ENCODE assay signal across 9 mouse cellular contexts in the genomic region with DNA sequence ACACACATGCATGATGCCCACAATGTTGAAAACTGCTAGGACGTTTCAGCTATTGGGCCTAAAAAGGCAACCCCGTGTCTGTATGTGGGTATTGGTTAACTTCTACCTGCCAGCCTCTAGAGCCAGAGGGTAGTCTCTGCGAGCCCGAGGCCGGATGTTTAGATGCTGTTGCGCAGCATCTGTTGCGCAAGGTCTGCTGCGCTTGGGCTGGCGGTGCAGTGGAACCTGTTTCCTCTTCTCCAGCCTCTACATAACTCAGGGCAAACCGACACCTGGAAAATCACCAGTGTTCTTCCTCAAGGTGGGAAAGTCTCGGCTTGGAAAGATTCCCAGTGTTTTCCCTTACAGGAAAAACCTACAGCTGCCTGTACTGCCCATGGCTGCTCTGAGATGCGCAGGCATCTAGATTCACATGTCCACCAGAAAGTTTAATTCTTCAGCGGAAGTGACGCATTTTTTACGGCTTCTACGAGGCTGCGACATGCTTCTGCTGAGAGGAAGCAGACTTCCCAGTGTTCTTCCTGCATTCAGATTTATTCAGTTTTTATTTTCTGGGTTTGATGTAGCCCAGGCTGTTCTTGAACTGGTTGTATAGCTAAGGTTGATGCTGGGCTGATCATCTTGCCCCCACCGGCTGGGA. TPM values are rescaled to one million over a fixed set of nuclear protein-coding genes. Genes with fewer than 3 reads are reported as not detected.
DNase-seq lines count a peak whose midpoint lies in the region; ATAC-seq and TF ChIP-seq lines count a peak whose summit lies in the region.
"Had no signal": no experiment of that assay in that cellular context is flagged by ENCODE, and none has a peak within 500 bp of the region (broad histone marks: within the 10 kb centered on the region; RNA-seq: fewer than 3 reads in every experiment).

No protein-coding gene starts in this region.

- no peak for TF ChIP-seq CTCF in lung, adult 2 months (IDR thresholded peaks at IDR 0.05; ENCODE audit: insufficient read depth, low read length)

- no peaks in the 10 kb centered on the region for H3K27me3 ChIP-seq in intestine, embryonic 16.5 days (replicated peaks; ENCODE audit: control insufficient read depth, insufficient read depth, low read length)
- no peaks in the 10 kb centered on the region; the same call in 1 of the 2 replicates for H3K27me3 ChIP-seq in splenic B cell, adult 2 months (ENCODE audit: control insufficient read depth, insufficient read depth, low read length, poor library complexity, severe bottlenecking)
- no peaks in the 10 kb centered on the region for H3K27me3 ChIP-seq in hindbrain, embryonic 13.5 days
- H3K27me3 ChIP-seq: heart, embryonic 13.5 days had no signal

- no peak; the same call in 1 of the 2 replicates for TF ChIP-seq POLR2A in lung, adult 2 months (IDR thresholded peaks at IDR 0.05; ENCODE audit: borderline replicate concordance, extremely low read depth, low read depth, low read length)

- no peak overlapping the region; the same call in 1 of the 2 replicates for H3K4me2 ChIP-seq in intestine, embryonic 16.5 days (ENCODE audit: low read depth, low read length)
- no peak overlapping the region for H3K4me2 ChIP-seq in hindbrain, embryonic 13.5 days
- H3K4me2 ChIP-seq: heart, embryonic 13.5 days had no signal

- peak overlapping the region; percentile 94 for H3K27ac ChIP-seq in intestine, embryonic 16.5 days (ENCODE audit: low read length)
- H3K27ac ChIP-seq in hindbrain, embryonic 13.5 days: no peak overlapping the region

- peak; percentile 41 for DNase-seq in adrenal gland, adult 2 months
- no peak for DNase-seq in adrenal gland, adult 18-20 months (ENCODE audit: low spot score in 2 of 2)
- peak; percentile 72 for DNase-seq in lung, adult 2 months
- peak; percentile 58 for DNase-seq in splenic B cell, adult 2 months (ENCODE audit: low read depth, low spot score)
- no peak for DNase-seq in frontal cortex, postnatal 10 days (ENCODE audit: low spot score in 2 of 2)
- DNase-seq in left cerebral cortex, postnatal 14 days (ENCODE audit: low spot score in 2 of 2): no peak

- H3K36me3 ChIP-seq in intestine, embryonic 16.5 days (ENCODE audit: control insufficient read depth, insufficient read depth, low read length): no peaks in the 10 kb centered on the region
- H3K36me3 ChIP-seq in splenic B cell, adult 2 months (ENCODE audit: control insufficient read depth, insufficient read depth, low read length, poor library complexity, severe bottlenecking): no peaks in the 10 kb centered on the region
- H3K36me3 ChIP-seq in hindbrain, embryonic 13.5 days: peaks cover 4% of the 10 kb centered on the region
- H3K36me3 ChIP-seq: heart, embryonic 13.5 days had no signal

- H3K9ac ChIP-seq in intestine, embryonic 16.5 days (ENCODE audit: low read depth, low read length): no peak overlapping the region
- H3K9ac ChIP-seq in hindbrain, embryonic 13.5 days: no peak overlapping the region
- H3K9ac ChIP-seq: heart, embryonic 13.5 days had no signal

- 64% methylated on average over 18 of the region's 18 CpGs for WGBS in intestine, embryonic 16.5 days
- 62% methylated on average over 18 of the region's 18 CpGs for WGBS in lung, adult 2 months
- WGBS in hindbrain, embryonic 13.5 days: 90% methylated on average over 18 of the region's 18 CpGs

- H3K4me3 ChIP-seq in intestine, embryonic 16.5 days (ENCODE audit: low read length): no peak overlapping the region
- no peak overlapping the region for H3K4me3 ChIP-seq in lung, adult 2 months (replicated peaks; ENCODE audit: extremely low read depth, low read depth, low read length)
- no peak overlapping the region for H3K4me3 ChIP-seq in hindbrain, embryonic 13.5 days
- H3K4me3 ChIP-seq: heart, embryonic 13.5 days had no signal

- H3K4me1 ChIP-seq in intestine, embryonic 16.5 days (ENCODE audit: control insufficient read depth, insufficient read depth, low read length): peaks cover 8% of the 10 kb centered on the region
- peaks cover 4% of the 10 kb centered on the region; the same call in 1 of the 2 replicates for H3K4me1 ChIP-seq in lung, adult 2 months (ENCODE audit: control insufficient read depth, insufficient read depth, low read length)
- no peaks in the 10 kb centered on the region for H3K4me1 ChIP-seq in hindbrain, embryonic 13.5 days (replicated peaks)

- no peaks in the 10 kb centered on the region for H3K9me3 ChIP-seq in intestine, embryonic 16.5 days (ENCODE audit: control insufficient read depth, low read length)
- H3K9me3 ChIP-seq in hindbrain, embryonic 13.5 days: no peaks in the 10 kb centered on the region
- H3K9me3 ChIP-seq: heart, embryonic 13.5 days had no signal

- intact Hi-C loops in left cerebral cortex, postnatal 14 days (cut with DNase I): no loop called here

- ATAC-seq in intestine, embryonic 16.5 days: peak; percentile 73
- ATAC-seq in hindbrain, embryonic 13.5 days (ENCODE audit: low FRiP score): no peak

RNA-seq across cellular contexts. Expression of gene Eef1a1, which starts 44.5 kb away (rescaled TPM):
- 1,000 to 10,000 TPM; 6,873 to 9,883 TPM for total RNA-seq in adrenal gland, adult 2 months (2021)
- 813 and 861 TPM in 2 replicates for polyA plus RNA-seq in adrenal gland, adult 2 months (2012; rRNA removed)
- 1,000 to 10,000 TPM; 6,346 to 6,879 TPM for total RNA-seq in adrenal gland, adult 18-20 months (2021)
- 4,065 and 4,271 TPM in 2 replicates for polyA plus RNA-seq in intestine, embryonic 16.5 days (2015; fragmentation: Nextera tagmentation; extraction: Ambion mirVana)
- 2,131 and 3,172 TPM in 2 replicates for polyA plus RNA-seq in lung, adult 2 months (2012; rRNA removed)
- polyA plus RNA-seq in hindbrain, embryonic 13.5 days (2015; fragmentation: Nextera tagmentation; extraction: Ambion mirVana): 3,538 and 3,562 TPM in 2 replicates
- 1,000 to 10,000 TPM; 2,769 to 2,846 TPM for total RNA-seq in left cerebral cortex, postnatal 14 days (2021)

RNA-seq across cellular contexts. Expression of gene Slc17a5, which starts 54.4 kb away (rescaled TPM):
- total RNA-seq in adrenal gland, adult 2 months (2021): 10 to 100 TPM in 1 of 2 experiments, 1 to 10 TPM in 1; 9.2 to 12.9 TPM
- polyA plus RNA-seq in adrenal gland, adult 2 months (2012; rRNA removed): 5.9 TPM in 2 replicates
- total RNA-seq in adrenal gland, adult 18-20 months (2021): 1 to 10 TPM; 5.2 to 9.8 TPM
- 91.1 and 136 TPM in 2 replicates for polyA plus RNA-seq in intestine, embryonic 16.5 days (2015; fragmentation: Nextera tagmentation; extraction: Ambion mirVana)
- polyA plus RNA-seq in lung, adult 2 months (2012; rRNA removed): 11.4 and 12.4 TPM in 2 replicates
- 18.8 and 19.4 TPM in 2 replicates for polyA plus RNA-seq in hindbrain, embryonic 13.5 days (2015; fragmentation: Nextera tagmentation; extraction: Ambion mirVana)
- 10 to 100 TPM; 17.6 to 19.2 TPM for total RNA-seq in left cerebral cortex, postnatal 14 days (2021)

Comparison
In these comparisons a context has a peak if more than half of its experiments do, and no peak if none do; other contexts are left out.
1. DNase-seq: peak in adrenal gland, adult 2 months (single experiment), lung, adult 2 months (single experiment) and splenic B cell, adult 2 months (single experiment); none in adrenal gland, adult 18-20 months (0 of 2), frontal cortex, postnatal 10 days (0 of 2) and left cerebral cortex, postnatal 14 days (0 of 2).